Mouse (Mus musculus) embryo, embryonic 11.5 days (tissue): Measurements from ENCODE around the gene Coasy.
A peak's percentile ranks its signal among the peaks of the same experiment; 100 is the strongest.
"Not testable (repeated sequence)": the region's sequence is repeated elsewhere in the genome, so short reads cannot be mapped to it uniquely, and the experiment has no call there.

Experiments
- DNase-seq: peaks from one replicate; pipeline ENCODE4 v3.0.0-alpha.2; 2012; ENCODE audit warnings: low read depth, low spot score

Coasy gene

DNA sequence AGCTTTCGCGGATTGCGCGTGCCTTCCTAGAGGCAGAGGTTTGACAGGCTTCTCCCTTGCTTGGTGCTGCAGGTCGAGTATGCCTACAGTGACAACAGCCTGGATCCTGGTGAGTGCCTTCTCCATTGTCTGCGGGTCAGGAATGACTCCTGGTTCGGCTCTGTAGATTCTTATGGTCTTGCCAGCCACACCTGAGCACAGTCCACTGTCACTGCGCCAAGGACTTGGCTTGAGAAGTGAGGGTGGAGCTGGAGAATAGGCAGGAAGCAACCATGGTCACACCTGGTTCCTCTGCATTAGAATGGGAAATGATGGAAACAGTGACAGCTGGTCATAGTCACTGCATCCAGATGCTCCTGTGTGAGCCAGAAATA is 5.3 kb downstream of the Coasy start:
- no peak for DNase-seq

DNA sequence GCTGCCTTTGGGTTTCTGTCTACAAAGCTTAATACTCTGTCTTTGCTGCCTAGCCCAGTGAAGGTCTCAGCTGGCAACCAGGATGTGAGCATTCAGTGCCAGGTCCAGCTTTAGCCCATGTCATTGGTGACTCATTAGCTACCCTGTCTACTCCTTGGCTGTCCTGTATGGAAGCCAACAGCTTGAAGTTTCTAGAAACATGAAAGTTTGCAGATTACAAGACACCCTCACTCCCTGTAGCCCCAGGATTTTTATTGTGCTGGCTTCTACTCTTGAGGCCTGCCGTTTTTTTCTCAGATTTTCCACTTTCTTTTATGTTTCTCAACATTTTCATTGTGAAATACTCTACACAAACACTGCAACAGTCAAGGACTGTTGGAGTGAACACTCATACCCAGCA is 7.6 kb downstream of the Coasy start:
- DNase-seq, result no peak

DNA sequence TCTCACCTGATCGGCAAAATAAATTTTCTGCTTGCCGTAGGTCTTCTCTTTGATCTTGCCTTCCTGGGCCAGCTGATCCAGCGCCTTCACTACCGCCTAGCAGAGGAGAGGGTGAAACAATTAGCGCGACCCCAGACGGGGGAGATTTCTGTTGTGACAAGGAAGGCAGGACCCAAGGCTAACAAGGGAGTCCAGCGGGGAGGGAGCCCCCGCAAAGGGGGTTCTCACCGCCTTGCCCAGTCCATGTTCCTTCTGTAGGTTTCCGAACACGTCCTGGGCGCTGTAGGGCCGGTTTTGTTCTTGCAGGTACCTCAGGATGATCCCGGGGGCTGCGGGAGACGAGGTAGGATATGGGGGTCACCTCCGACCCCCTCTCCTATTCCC is 12.6 kb downstream of the Coasy start:
- DNase-seq, result no peak

DNA sequence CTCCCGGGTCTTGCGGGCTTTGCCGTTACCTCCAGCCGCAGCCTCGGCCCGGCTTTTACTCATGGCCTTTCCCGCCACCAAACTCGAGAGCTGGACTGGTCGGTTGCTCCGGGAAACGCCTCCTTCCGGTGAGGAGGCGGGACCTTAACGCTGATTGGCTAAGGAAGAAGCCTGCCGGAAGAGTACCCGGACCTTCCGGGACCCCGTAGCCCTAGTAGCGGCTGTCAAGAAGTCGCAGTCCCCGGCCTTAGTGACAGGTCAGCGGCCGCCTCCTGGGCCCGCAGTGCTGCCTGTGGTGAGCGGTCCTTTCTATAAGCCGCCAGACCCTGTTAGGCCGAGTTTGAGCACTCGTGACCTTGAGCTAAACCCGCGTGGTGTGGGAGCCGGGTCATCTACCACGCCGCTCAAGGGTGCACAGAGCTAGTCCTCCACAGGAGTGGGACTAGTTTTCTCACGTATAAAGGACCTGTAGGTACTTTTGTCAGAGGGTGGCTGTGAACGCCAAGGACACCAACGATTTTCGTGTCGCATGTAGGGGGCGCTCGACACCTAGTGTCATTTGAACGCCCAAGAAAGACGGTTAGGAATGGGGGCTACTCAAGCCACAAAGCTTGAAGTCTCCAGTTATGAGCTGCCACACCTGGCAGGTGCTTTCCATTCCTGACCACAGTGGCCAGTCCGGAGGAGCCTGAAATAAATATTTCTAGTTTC is 13.1 kb downstream of the Coasy start, which contains the start of gene Psmc3ip:
Gene Psmc3ip (minus strand): TSS at position 123 of the 711 bp plus-strand sequence.
- peak; percentile 92 for DNase-seq

DNA sequence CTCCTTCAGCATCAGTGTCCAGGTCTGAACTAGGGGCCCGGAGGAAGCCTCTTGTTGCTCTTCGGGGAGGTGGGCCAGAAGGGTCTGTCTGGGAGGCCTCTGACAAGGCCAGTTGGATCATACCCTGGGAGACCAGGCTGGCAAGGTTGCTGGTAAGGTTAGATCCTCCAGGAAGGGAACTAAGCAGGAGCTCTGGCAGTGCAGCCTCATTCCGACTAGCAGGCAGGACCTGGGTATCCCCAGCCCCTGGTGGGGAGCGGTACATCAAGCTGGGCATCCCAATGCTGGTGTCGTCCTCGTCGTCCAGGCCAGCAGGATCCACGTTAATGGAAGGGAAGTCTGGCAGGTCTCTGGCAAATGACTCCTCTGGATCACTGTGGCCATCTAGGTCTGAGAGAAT is 15.9 kb downstream of the Coasy start:
- no peak for DNase-seq

DNA sequence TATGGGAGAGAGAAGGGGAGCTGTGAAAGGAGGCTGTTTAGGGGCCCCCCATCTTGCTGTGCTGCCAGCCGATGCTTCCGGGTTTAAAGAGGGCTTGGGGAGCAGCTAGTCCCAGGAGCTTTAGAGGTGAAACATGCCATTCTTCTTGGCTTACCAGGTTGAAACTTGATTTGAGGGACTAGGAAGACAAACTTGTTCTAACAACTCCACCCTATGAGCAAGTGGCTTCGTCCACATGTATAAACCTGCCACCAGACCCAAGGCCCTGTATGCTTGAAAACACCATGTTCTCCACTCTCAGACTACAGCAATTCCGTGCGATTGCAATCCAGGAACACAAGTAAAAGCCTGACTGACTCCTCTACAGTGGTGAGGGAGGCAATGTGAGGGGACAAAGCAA is 20.6 kb downstream of the Coasy start:
- DNase-seq, result no peak

DNA sequence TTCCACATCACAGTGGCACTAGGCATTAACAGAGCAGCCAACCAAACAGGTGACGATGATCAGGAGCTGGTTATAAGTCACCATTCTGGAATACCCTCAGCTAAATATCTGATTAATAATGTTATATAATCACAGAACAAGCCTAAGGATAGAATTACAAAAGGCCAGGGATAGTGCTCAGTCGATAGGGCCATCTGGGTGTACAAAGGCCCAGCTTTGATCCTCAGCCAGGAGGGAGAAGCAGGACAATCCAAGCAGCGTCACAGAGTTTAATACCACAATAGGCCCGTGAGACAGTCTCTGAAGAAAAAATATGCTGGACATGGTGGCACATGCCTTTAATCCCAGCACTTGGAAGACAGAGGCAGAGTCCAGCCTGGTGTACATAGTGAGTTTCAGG is 27.0 kb downstream of the Coasy start:
- no peak for DNase-seq

DNA sequence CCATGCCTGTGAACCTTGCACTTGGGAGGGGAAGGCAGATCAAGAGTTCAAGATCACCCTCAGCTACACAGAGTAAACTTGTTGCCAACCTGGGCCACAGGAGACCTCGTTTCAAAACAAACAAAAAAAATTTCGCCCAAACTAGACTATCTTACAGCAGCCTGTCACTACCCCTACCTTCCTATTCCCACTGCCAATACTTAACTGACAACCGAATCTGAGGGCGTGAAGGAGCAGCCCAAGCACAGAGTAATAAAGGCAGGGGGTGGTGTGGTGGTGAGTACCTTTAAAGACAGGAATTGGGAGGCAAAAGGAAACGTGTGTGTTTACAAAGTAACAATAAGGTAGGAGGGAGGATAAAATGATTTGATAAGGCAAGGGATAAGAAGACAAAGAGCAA is 28.3 kb downstream of the Coasy start:
- no peak for DNase-seq

DNA sequence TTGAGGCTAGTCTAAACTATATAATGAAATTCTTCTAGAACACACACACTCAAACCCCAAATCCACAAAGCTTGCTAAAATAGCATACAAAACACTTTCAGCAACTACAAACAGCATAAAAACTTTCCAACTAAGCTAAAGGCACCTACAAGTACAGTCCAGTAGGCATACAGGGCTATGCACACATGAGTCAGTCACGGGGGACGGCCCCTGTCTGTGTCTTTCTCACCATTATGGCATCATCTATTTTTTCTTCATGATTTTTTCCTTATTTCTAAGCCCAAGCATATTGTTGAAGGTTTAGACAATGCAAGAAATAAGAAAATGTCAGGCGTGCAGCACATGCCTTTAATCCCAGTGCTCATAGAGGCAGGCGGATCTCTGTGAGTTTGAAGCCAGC is 28.8 kb downstream of the Coasy start:
- DNase-seq, result no peak

DNA sequence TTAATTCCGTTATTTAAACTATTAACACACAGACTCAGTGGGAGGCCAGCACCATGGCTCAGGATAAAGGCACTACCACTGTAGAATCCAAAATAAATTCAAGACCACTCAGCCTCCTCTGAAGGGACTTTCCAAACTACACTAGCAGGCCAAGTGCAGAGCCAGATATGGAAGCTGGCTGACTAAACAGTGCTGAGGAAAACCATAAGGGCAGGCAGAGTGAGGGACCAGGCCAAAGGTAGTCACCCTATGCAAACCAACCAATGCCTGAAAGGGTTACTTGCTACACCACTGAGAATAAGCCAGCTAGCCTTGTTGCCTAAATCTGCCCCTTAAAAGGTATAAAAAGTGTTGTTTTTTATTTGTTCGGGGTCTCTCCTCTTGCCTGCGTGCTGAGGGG is 29.8 kb downstream of the Coasy start:
- no peak for DNase-seq

DNA sequence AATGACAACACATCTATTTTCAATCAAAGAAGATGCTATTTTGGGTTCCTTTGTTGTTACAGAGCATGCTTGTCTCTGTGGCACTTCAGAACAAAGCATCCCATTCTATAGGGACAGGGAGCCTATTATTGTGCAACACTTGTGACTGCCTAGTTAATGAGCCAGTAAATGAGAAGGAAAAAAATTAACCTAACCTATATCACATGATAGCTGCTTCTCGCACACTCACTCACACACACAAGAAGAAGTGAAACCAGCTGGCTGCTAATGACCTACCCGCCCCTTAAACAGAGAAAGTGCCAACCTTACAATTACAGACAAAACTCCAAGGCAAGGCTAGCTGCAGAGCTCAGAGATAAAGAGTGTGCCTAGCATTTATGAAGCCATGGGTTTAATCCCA is 33.2 kb downstream of the Coasy start:
- no peak for DNase-seq

DNA sequence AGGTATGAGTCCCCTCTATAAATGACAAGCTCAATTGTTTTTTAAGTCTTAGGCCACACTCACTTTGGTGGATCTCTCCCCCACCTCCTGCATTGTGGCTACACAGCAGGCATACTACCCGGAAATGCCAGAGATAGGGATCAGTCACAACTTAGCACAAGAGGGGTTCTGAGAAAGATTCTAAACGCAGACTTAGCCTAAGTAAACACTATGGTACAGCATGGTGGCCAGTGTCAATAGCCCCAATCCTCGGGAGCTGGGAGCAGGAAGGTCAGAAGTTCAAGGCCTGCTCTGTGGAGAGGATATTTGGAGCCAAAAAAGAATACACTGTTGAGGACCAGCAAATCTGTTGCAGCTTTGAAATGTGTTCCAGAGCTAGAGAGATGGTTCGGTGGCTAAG is 35.7 kb downstream of the Coasy start:
- DNase-seq, result no peak

DNA sequence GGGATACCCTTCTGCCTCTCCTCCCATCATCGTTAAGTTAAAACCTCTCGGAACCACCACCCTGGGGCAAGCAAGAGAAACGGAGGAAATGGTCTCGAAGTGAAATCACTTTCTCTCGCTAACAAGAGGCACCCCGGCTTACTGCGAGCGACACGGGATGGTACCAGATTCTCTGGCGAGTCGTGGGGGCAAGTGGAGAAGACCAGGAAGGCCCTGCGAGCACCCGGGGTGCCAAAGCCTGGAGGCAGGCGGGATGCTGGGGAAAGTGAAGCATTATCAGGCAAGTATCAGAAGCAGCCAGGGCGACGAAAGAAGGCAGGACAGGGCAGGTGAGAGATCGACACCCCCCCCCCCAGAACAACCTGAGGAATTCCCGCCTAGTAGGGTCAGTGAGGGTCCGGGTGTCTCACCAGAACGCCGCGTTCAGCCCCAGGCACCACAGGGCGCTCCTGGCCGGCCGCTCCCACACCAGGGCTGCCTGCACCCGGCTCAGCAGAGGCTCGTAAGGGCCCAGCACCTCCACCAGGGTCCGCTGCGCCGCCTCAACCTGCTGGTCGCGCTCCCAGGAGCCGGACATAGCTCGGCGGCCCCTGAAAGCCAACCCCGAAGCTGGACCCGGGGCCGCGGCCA is 36.9 kb downstream of the Coasy start:
- no peak for DNase-seq

DNA sequence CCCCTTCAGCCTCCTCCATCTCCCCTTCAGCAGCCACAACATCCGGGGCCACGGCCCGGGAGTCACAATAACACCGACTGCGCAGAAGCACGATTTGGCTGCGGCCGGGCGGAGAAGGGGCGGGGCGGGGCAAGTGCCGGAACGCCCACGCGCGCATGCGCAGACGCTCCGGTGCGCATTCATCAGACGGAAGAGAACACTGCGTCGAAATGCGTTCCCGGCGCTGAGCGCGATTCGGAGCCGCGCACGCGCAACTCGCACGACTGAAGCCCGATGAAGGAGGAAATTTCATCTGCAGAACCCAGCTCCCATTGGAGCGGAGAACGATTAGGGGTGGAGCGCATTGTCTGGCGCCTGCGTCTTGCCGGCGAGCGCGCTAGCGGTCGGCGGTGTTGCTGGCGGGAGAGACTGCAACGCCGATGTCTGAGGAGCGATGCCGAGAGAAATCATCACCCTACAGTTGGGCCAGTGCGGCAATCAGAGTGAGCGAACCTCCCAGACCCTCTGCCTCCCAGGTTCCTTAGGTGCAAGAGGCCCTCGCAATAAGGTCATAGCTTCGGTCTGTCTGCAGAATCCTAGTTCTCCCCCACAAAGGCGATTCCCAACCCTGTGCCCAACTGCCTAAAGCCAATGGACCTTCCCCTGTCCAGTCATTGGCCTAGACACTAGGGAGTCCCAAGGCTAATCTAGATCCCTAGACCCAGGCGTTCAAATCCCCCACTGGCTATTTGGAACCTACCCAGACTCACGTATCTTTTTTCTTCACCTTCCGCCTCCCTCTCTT is 37.6 kb downstream of the Coasy start, which contains the start of the genes Retreg3 and Tubg1:
Gene Retreg3 (minus strand): TSS at position 133 of the 784 bp plus-strand sequence.
Gene Tubg1 (plus strand): TSS at position 178 of the 784 bp plus-strand sequence.
- peak; percentile 100 for DNase-seq

DNA sequence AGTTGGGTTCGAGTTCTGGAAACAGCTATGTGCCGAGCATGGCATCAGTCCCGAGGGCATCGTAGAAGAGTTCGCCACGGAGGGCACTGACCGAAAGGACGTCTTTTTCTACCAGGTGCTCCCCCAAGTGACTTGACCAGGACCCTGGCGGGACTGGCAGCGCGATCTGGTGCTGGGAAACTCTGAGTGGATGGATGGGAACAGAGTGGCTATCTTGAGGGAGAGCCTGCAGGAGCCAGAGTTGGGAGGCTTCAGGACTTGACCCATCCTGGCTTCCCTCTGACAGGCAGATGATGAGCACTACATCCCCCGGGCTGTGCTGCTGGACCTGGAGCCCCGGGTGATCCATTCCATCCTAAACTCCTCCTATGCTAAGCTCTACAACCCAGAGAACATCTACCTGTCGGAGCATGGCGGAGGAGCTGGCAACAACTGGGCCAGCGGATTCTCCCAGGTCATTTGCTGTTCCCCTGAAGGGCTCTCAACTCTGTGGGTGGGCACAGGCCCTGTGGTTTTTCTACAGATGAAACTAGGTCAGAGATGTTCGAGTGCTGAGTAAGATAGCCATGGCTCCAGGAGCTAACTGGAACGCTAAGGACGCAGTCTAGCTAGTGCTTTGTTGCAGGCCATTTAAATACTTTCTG is 38.3 kb downstream of the Coasy start:
- DNase-seq, result no peak

DNA sequence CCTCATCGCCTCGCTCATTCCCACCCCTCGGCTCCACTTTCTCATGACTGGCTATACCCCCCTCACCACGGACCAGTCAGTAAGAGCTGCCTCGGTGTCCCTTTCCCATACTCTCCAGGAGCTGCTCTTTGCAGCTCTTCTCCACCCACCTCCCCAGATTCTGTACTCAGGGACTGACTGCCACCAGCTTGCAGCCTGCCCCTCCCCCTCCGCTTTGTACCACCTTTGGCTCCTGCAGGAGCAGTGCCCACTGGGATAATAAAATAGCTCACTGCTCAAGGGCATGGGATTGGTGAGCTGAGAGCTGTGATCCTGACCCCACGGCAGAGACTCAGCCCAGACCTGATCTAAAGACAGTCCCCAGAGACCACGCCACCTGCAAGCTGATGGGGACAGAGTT is 42.1 kb downstream of the Coasy start:
- DNase-seq, result not testable (repeated sequence)

DNA sequence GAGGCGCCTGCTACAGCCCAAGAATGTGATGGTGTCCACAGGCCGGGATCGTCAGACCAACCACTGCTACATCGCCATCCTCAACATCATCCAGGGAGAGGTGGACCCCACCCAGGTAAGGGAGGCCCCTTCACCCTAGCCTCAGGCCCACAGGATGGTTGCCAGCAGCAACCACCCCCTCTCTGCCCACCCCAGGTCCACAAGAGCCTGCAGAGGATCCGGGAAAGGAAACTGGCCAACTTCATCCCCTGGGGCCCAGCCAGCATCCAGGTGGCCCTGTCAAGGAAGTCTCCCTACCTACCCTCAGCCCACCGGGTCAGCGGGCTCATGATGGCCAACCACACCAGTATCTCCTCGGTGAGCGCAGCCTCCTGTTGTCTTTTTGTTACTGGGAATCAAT is 42.6 kb downstream of the Coasy start:
- DNase-seq, result not testable (repeated sequence)

DNA sequence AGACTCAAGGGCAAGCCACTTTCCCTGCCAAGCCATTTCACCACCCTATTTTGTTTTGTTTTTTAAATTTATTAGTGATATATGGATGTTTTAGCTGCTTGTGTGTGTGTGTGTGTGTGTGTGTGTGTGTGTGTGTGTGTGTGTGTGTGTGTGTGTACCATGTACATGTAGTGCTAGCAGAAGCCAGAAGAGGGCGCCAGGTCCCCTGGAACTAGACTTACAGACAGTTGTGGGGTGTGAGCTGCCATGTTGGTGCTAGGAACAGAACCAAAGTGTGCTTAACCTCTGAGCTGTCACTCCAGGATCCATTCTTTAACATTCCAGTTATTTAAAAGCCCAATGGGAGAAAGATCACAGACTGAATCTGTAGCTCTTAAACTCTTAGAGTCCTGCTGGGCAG is 44.7 kb downstream of the Coasy start:
- DNase-seq, result no peak

DNA sequence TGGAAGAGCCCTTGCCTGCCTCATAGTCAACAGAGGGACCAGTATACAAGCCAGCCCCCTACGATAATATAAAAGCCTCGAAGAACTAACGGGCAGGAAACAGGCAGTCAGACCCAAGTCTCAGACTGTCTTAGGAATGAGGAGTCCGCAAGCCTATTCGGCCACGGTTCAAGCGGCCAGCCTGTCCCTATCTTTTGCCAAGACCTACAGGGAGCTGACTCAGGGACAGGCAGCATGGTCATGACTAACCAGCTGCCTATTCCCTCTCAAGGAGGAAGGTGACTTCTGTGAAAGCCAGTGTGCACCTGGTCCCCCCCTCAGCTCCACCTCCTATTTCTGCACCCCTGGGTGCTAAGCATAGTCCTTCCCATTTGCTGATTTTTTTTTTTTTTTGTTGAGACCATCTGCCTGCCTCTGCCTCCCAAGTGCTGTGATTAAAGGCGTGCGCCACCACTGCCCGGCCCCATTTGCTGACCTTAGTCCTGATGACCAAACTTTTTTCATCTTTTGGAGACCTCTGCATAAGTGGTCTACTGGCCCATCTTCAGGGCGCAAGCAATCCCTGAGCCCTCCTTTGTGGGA is 46.7 kb downstream of the Coasy start:
- no peak for DNase-seq

DNA sequence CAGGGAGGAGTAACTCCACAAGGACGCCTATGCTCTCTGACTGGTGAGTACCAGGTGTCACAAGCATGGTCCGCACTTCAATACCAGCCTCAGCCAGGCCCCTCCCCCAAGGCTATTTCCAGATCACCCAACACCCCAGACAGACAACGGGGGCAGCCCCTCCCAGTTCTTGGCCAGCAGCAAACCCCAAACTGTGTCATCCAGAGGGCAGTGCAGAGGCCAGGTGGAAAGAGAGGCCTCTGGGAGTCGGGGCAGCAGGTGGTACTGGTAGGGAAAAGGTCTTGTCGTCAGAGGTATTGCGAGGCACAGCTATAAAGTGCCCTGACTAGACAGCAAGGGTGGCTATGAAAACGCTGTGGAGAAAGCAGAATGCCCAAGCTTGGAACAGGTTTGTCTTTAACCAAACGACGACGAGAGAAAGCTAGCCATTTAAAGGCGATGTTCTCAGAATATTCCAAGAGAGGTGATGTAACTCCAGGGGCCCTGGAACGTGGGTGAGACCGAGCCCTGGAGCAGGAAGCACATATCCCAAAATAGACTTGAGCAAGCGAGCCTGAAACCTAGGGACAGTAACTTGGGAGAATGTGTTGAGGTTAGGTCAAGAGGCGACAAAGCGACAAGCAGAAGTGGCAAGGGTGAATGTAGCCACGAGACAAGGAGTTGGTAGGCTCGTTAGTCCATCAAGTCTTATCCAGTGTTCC is 47.8 kb downstream of the Coasy start:
- no peak for DNase-seq

DNA sequence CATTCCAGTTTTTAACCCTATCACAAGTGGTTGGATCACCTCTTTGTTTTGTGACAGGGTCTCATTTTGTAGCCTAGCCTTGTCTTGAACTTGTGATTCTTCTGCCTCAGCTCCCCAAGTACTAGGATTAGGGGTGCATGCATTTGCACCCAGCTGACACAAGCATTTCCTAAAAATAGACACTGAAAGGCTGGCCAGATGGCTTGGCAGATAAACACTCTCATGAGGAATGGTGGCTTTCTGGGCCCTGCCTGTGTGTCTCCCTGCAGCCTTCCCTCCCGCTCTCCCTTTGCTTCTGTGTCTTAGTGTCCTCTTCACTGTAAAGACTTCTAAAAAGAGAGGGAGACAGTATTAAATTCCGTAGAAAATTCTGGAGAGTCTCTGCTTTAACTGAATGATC is 48.8 kb downstream of the Coasy start:
- no peak for DNase-seq
